Mouse (Mus musculus) adipocyte (in vitro differentiated cells): ENCODE measurements around the gene Grm4.
"Not testable (repeated sequence)": the region's sequence is repeated elsewhere in the genome, so short reads cannot be mapped to it uniquely, and the experiment has no call there.

ENCODE experiments used
- DNase-seq: peaks from one replicate; pipeline ENCODE4 v3.0.0-alpha.2; 2016; ENCODE audit warnings: low spot score

The Grm4 gene

GRCm38 (mm10) chr17:27392918-27393317 is 128.3 kb downstream of the Grm4 start:
- no peak for DNase-seq

GRCm38 (mm10) chr17:27390019-27390418 is 131.2 kb downstream of the Grm4 start:
- DNase-seq = no peak

- no peak for DNase-seq
Observed at GRCm38 (mm10) chr17:27389221-27390000, 131.8 kb downstream of the Grm4 start.

- DNase-seq = no peak
Observed at GRCm38 (mm10) chr17:27386438-27386837, 134.8 kb downstream of the Grm4 start.

- DNase-seq = no peak
Observed at GRCm38 (mm10) chr17:27385513-27386261, 135.5 kb downstream of the Grm4 start.

- no peak for DNase-seq
Observed at GRCm38 (mm10) chr17:27382916-27383315, 138.3 kb downstream of the Grm4 start.

- not testable (repeated sequence) for DNase-seq
Observed at GRCm38 (mm10) chr17:27380911-27381459, 140.2 kb downstream of the Grm4 start.

- DNase-seq = no peak
Observed at GRCm38 (mm10) chr17:27378977-27379376, 142.2 kb downstream of the Grm4 start.

GRCm38 (mm10) chr17:27377151-27377550 is 144.1 kb downstream of the Grm4 start:
- no peak for DNase-seq

GRCm38 (mm10) chr17:27375551-27375950 is 145.7 kb downstream of the Grm4 start:
- no peak for DNase-seq
